Mouse (Mus musculus) gastrocnemius, postnatal 25 days (tissue): ENCODE results near the gene Ldhal6b. TPM values are rescaled to one million over a fixed set of nuclear protein-coding genes. Genes with fewer than 3 reads are reported as not detected.
A peak's percentile ranks its signal among the peaks of the same experiment; 100 is the strongest.
"Not testable (repeated sequence)": the region's sequence is repeated elsewhere in the genome, so short reads cannot be mapped to it uniquely, and the experiment has no call there.

Experiments used
- DNase-seq: peaks from one replicate; pipeline ENCODE4 v3.0.0; 2022
- long read RNA-seq, 2 experiments: library from polyadenylated mRNA; stranded (forward); transcript quantifications; one replicate each; pipeline ENCODE4 v2.0.0; 2021
- total RNA-seq, 2 experiments: library from RNA; stranded (reverse); gene quantifications; 1 replicate in 1 of 2; 2 replicates in 1 of 2; pipeline ENCODE4 v1.2.3; 2021

Gene Ldhal6b
- total RNA-seq = under 1 TPM in 1 of 2 experiments, not detected in 1; 0.48 TPM
- long read RNA-seq, experiment 1 = 0 reads
- long read RNA-seq, experiment 2 = 0 reads

GRCm38 (mm10) chr17:5418545-5418944, at the start of gene Ldhal6b:
TSS of gene Ldhal6b (minus strand) at chr17:5418767.
- no peak for DNase-seq

GRCm38 (mm10) chr17:5467177-5467576, 48.6 kb upstream of the Ldhal6b start:
- no peak for DNase-seq

- no peak for DNase-seq
Measured at GRCm38 (mm10) chr17:5466736-5467135, 48.2 kb upstream of the Ldhal6b start.

- DNase-seq = no peak
Measured at GRCm38 (mm10) chr17:5463912-5464311, 45.3 kb upstream of the Ldhal6b start.

- DNase-seq = no peak
Measured at GRCm38 (mm10) chr17:5453657-5454056, 35.1 kb upstream of the Ldhal6b start.

GRCm38 (mm10) chr17:5443751-5444150, 25.2 kb upstream of the Ldhal6b start:
- DNase-seq = no peak

GRCm38 (mm10) chr17:5443260-5443659, 24.7 kb upstream of the Ldhal6b start:
- no peak for DNase-seq

GRCm38 (mm10) chr17:5442403-5442802, 23.8 kb upstream of the Ldhal6b start:
- not testable (repeated sequence) for DNase-seq

- peak; percentile 83 for DNase-seq
Measured at GRCm38 (mm10) chr17:5440159-5440971, 21.8 kb upstream of the Ldhal6b start, which contains the start of gene Tmem242. TSS of gene Tmem242 (minus strand) at chr17:5440259.

GRCm38 (mm10) chr17:5439831-5440158, 21.2 kb upstream of the Ldhal6b start:
- DNase-seq = no peak

GRCm38 (mm10) chr17:5429772-5430133, 11.2 kb upstream of the Ldhal6b start:
- no peak for DNase-seq

GRCm38 (mm10) chr17:5429090-5429771, 10.7 kb upstream of the Ldhal6b start:
- DNase-seq = peak; percentile 67

GRCm38 (mm10) chr17:5425204-5425603, 6.6 kb upstream of the Ldhal6b start:
- no peak for DNase-seq

- DNase-seq = no peak
Measured at GRCm38 (mm10) chr17:5424156-5424555, 5.6 kb upstream of the Ldhal6b start.

- DNase-seq = no peak
Measured at GRCm38 (mm10) chr17:5421835-5422234, 3.3 kb upstream of the Ldhal6b start.

- DNase-seq = no peak
Measured at GRCm38 (mm10) chr17:5419771-5420518, 1.4 kb upstream of the Ldhal6b start.

GRCm38 (mm10) chr17:5419056-5419455, 489 bp upstream of the Ldhal6b start:
- no peak for DNase-seq

GRCm38 (mm10) chr17:5416518-5416917, 2.0 kb downstream of the Ldhal6b start:
- DNase-seq = no peak

GRCm38 (mm10) chr17:5414041-5414440, 4.5 kb downstream of the Ldhal6b start:
- DNase-seq = no peak

- no peak for DNase-seq
Measured at GRCm38 (mm10) chr17:5413350-5413749, 5.2 kb downstream of the Ldhal6b start.

- DNase-seq = no peak
Measured at GRCm38 (mm10) chr17:5412740-5413139, 5.8 kb downstream of the Ldhal6b start.

- DNase-seq = no peak
Measured at GRCm38 (mm10) chr17:5412301-5412700, 6.3 kb downstream of the Ldhal6b start.

- DNase-seq = no peak
Measured at GRCm38 (mm10) chr17:5411205-5411604, 7.4 kb downstream of the Ldhal6b start.
